Mouse (Mus musculus) liver, adult 2 months (tissue): Measurements from ENCODE around the gene Fut2. TPM values are rescaled to one million over a fixed set of nuclear protein-coding genes. Genes with fewer than 3 reads are reported as not detected.

Source experiments
- DNase-seq: peaks from one replicate; pipeline ENCODE4 v3.0.0-alpha.2; 2011; ENCODE audit warnings: low read depth, low spot score; ENCODE audit errors: extremely low read depth
- H3K27ac ChIP-seq: fragments of 200-500 bp; replicated peaks from 2 replicates; pipeline ENCODE4 v1.5.1; 2012; ENCODE audit warnings: low read depth, mild to moderate bottlenecking, control low read depth, inconsistent platforms, low read length; ENCODE audit not compliant: insufficient read depth
- H3K27me3 ChIP-seq: fragments of 200-500 bp; 2 replicates; pipeline ENCODE4 v1.6.1; 2012; ENCODE audit warnings: mild to moderate bottlenecking, moderate library complexity, low read length, inconsistent platforms; ENCODE audit not compliant: control insufficient read depth, insufficient read depth
- H3K36me3 ChIP-seq: fragments of 200-500 bp; 2 replicates; pipeline ENCODE4 v1.6.1; 2012; ENCODE audit warnings: low read length, inconsistent platforms; ENCODE audit not compliant: control insufficient read depth, insufficient read depth
- H3K4me1 ChIP-seq: fragments of 200-500 bp; 2 replicates; pipeline ENCODE4 v1.6.1; 2011; ENCODE audit warnings: low read length; ENCODE audit not compliant: control insufficient read depth, insufficient read depth
- H3K4me3 ChIP-seq: fragments of 200-500 bp; 2 replicates; pipeline ENCODE4 v1.5.1; 2011; ENCODE audit warnings: low read depth, mild to moderate bottlenecking, control low read depth, low read length, moderate library complexity; ENCODE audit not compliant: insufficient read depth
- H3K79me2 ChIP-seq: fragments of 200-500 bp; 2 replicates; pipeline ENCODE4 v1.6.1; 2012; ENCODE audit warnings: inconsistent platforms, mild to moderate bottlenecking, low read length, moderate library complexity; ENCODE audit not compliant: control insufficient read depth, insufficient read depth
- H3K9ac ChIP-seq: fragments of 200-500 bp; 2 replicates; pipeline ENCODE4 v1.6.1; 2012; ENCODE audit warnings: low read depth, mild to moderate bottlenecking, control low read depth, inconsistent platforms, low read length
- CTCF ChIP-seq: fragments of 200-500 bp; IDR thresholded peaks from 2 replicates; pipeline ENCODE4 v1.5.1; 2011; ENCODE audit warnings: low read depth, low read length, control low read depth
- POLR2A ChIP-seq: fragments of 200-500 bp; IDR thresholded peaks from 2 replicates; pipeline ENCODE4 v1.6.1; 2011; ENCODE audit warnings: low read length, control low read depth; ENCODE audit not compliant: insufficient read depth; ENCODE audit errors: extremely low read depth
- WGBS: fragments of 180-500 bp; shearing (Covaris S2); methylation state at CpG from one replicate; pipeline ENCODE4 v1.1.7; 2018; 5-methylcytosine and 5-hydroxymethylcytosine counted together
- polyA plus RNA-seq: library from polyadenylated mRNA; depleted of rRNA; stranded (reverse); fragments of >200 nt; gene quantifications from 2 replicates; pipeline ENCODE4 v1.2.3, GENCODE M21; 2012
- total RNA-seq: library from RNA; depleted of rRNA; stranded (reverse); fragments of >200 nt; gene quantifications from 2 replicates; pipeline ENCODE4 v1.2.3, GENCODE M21; 2014

The Fut2 gene
- total and polyA plus RNA-seq, 2 experiments, result 0.05 to 0.18 TPM

GRCm38 (mm10) chr7:45634946-45635681, 31.1 kb downstream of the Fut2 start:
- no peak for TF ChIP-seq CTCF
- no peak for TF ChIP-seq POLR2A
- H3K9ac ChIP-seq, result no peak overlapping the region
- H3K4me3 ChIP-seq, result no peak overlapping the region
- 0 out of 2 replicates have a peak, but pooled peaks cover 2% of the 10 kb centered on the region for H3K4me1 ChIP-seq
- DNase-seq, result peak; percentile 32
- H3K27me3 ChIP-seq, result peaks cover 5% of the 10 kb centered on the region; the same call in 1 of the 2 replicates
- peak overlapping the region; percentile 57 for H3K27ac ChIP-seq
- no peaks in the 10 kb centered on the region for H3K79me2 ChIP-seq
- peaks cover 2% of the 10 kb centered on the region; the same call in 1 of the 2 replicates for H3K36me3 ChIP-seq
- WGBS, result 81% methylated on average over 11 of the region's 11 CpGs

- Histone ChIP-seq H3K4me3 (no peak overlapping the region), H3K27me3 (peaks cover 5% of the 10 kb centered on the region; the same call in 1 of the 2 replicates), H3K4me1 (0 out of 2 replicates have a peak, but pooled peaks cover 2% of the 10 kb centered on the region), H3K36me3 (peaks cover 2% of the 10 kb centered on the region; the same call in 1 of the 2 replicates), H3K27ac (no peak overlapping the region), H3K79me2 (no peaks in the 10 kb centered on the region), H3K9ac (no peak overlapping the region)
- WGBS, result 25% methylated on average over 35 of the region's 35 CpGs
- no peak for DNase-seq
- TF ChIP-seq POLR2A (no peak), CTCF (peak; percentile 36; the same call in 1 of the 2 replicates)
Measured at GRCm38 (mm10) chr7:45632499-45632898, 33.7 kb downstream of the Fut2 start.

- DNase-seq, result no peak
- Histone ChIP-seq H3K27ac (no peak overlapping the region), H3K27me3 (peaks cover 5% of the 10 kb centered on the region; the same call in 1 of the 2 replicates), H3K79me2 (no peaks in the 10 kb centered on the region), H3K4me1 (0 out of 2 replicates have a peak, but pooled peaks cover 2% of the 10 kb centered on the region), H3K4me3 (no peak overlapping the region), H3K9ac (no peak overlapping the region), H3K36me3 (no peaks in the 10 kb centered on the region)
- 81% methylated on average over 23 of the region's 23 CpGs for WGBS
- no peak for TF ChIP-seq POLR2A
- TF ChIP-seq CTCF, result no peak
Measured at GRCm38 (mm10) chr7:45630064-45630907, 35.9 kb downstream of the Fut2 start.

GRCm38 (mm10) chr7:45628364-45629294, 37.6 kb downstream of the Fut2 start:
- Histone ChIP-seq H3K79me2 (no peaks in the 10 kb centered on the region), H3K9ac (peak overlapping the region; percentile 96), H3K27me3 (peaks cover 5% of the 10 kb centered on the region; the same call in 1 of the 2 replicates), H3K4me1 (no peaks in the 10 kb centered on the region), H3K4me3 (peak overlapping the region; percentile 81), H3K36me3 (no peaks in the 10 kb centered on the region), H3K27ac (peak overlapping the region; percentile 29)
- DNase-seq, result peak; percentile 58
- TF ChIP-seq CTCF (peak; percentile 89), POLR2A (0 out of 2 replicates have a peak, but pooled peaks have one; percentile 39)
- 1% methylated on average over 89 of the region's 105 CpGs for WGBS

GRCm38 (mm10) chr7:45627261-45627660, 38.9 kb downstream of the Fut2 start, which contains the start of gene Rasip1:
Gene Rasip1, plus strand, starts transcription at chr7:45627488.
- TF ChIP-seq POLR2A, result 0 out of 2 replicates have a peak, but pooled peaks have one; percentile 41
- TF ChIP-seq CTCF, result no peak
- Histone ChIP-seq H3K4me3 (peak within 1 kb of the TSS; percentile 81), H3K36me3 (no peaks in the 10 kb centered on the region), H3K9ac (peak within 1 kb of the TSS; percentile 96), H3K27me3 (peaks cover 2% of the 10 kb centered on the region; the same call in 1 of the 2 replicates), H3K4me1 (no peaks in the 10 kb centered on the region), H3K79me2 (no peaks in the 10 kb centered on the region), H3K27ac (peak within 1 kb of the TSS; percentile 73)
- 77% methylated on average over 9 of the region's 9 CpGs for WGBS
- no peak for DNase-seq
